In the genomic region with DNA sequence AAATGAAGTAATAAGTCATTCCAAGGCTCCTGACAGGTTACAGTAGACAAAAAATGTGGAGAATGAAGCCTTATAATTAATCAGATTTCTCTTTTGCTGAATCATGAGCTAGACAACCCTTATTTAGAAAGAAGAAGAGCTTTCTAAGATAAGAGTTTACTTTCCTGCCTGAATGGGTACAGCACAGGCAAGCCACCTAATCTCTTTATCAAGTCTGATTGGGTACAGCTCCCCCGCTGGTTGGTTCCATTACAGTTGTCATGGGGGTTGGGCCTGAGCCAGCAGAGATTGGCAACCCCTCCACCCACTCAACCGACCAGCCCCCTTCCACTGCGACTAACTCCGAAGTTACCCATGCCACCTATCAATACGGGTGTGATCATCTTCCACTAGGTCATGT, we compare ENCODE assay signal across 23 mouse cellular contexts. TPM values are rescaled to one million over a fixed set of nuclear protein-coding genes. Genes with fewer than 3 reads are reported as not detected.
"Had no signal": no experiment of that assay in that cellular context is flagged by ENCODE, and none has a peak within 500 bp of the region (broad histone marks: within the 10 kb centered on the region; RNA-seq: fewer than 3 reads in every experiment).

No protein-coding gene starts in this region.

- H3K4me3 ChIP-seq: liver, embryonic 13.5 days; midbrain, embryonic 12.5 days; myocyte; neural tube, embryonic 13.5 days had no signal

- H3K27ac ChIP-seq: liver, embryonic 13.5 days; midbrain, embryonic 12.5 days; neural tube, embryonic 13.5 days had no signal

- DNase-seq: kidney, adult 18-20 months; kidney, adult 9 months; kidney, postnatal 14 days; liver, embryonic 13.5 days; lung, adult 2 months; lung, postnatal 14 days; lung, postnatal 4 days; right cerebral cortex, adult 18-20 months; right cerebral cortex, postnatal 14 days; spleen, adult 18-20 months; thymus, adult 18-20 months had no signal

RNA-seq across cellular contexts. Expression of gene Lrrc43, which starts 27.7 kb away (rescaled TPM):
- total RNA-seq: liver, adult 2 months; megakaryocyte progenitor cell, adult 5-6 weeks; megakaryocyte-erythroid progenitor cell, adult 5-6 weeks; neutrophil, adult 5-6 weeks had no signal

RNA-seq across cellular contexts. Expression of gene Il31, which starts 27.9 kb away (rescaled TPM):
- total RNA-seq: layer of hippocampus, adult 8-10 months; layer of hippocampus, postnatal 14 days; left cerebral cortex, adult 8-10 months; left cerebral cortex, postnatal 25 days; liver, adult 2 months; megakaryocyte progenitor cell, adult 5-6 weeks; megakaryocyte-erythroid progenitor cell, adult 5-6 weeks; monocyte, adult 5-6 weeks; neutrophil, adult 5-6 weeks had no signal

RNA-seq across cellular contexts. Expression of gene B3gnt4, which starts 48.8 kb away (rescaled TPM):
- total RNA-seq: liver, adult 2 months; monocyte, adult 5-6 weeks; neutrophil, adult 5-6 weeks had no signal
